ENCODE assay signal across 8 mouse cellular contexts in genomic region chr5:105492367-105493246, GRCm38 (mm10). TPM values are rescaled to one million over a fixed set of nuclear protein-coding genes. Genes with fewer than 3 reads are reported as not detected.
DNase-seq lines count a peak whose midpoint lies in the region; ATAC-seq and TF ChIP-seq lines count a peak whose summit lies in the region.

No protein-coding gene starts in this region.

- H3K4me2 ChIP-seq in kidney, embryonic 14.5 days (replicated peaks; ENCODE audit: low read depth, low read length), result no peak overlapping the region
- no peak overlapping the region for H3K4me2 ChIP-seq in midbrain, postnatal 0 days (ENCODE audit: low read depth, low read length, poor library complexity, severe bottlenecking)

- intact Hi-C loops in gastrocnemius, postnatal 36 days (cut with DNase I), result loop anchor here (2.0 to 5.0 kb wide), 2 partner anchors 75 to 162 kb away; partner anchors contain the start of gene Lrrc8b

- no peak for ATAC-seq in kidney, embryonic 14.5 days (ENCODE audit: low FRiP score, low TSS enrichment)
- 0 out of 2 replicates have a peak, but pooled peaks have one; percentile 36 for ATAC-seq in midbrain, postnatal 0 days (ENCODE audit: low FRiP score)

- H3K4me3 ChIP-seq in kidney, embryonic 14.5 days (ENCODE audit: low read length), result no peak overlapping the region
- no peak overlapping the region for H3K4me3 ChIP-seq in midbrain, postnatal 0 days (ENCODE audit: low read depth, low read length)

- H3K36me3 ChIP-seq in kidney, embryonic 14.5 days (ENCODE audit: control insufficient read depth, insufficient read depth, low read length), result no peaks in the 10 kb centered on the region
- H3K36me3 ChIP-seq in midbrain, postnatal 0 days (ENCODE audit: insufficient read depth, low read length), result no peaks in the 10 kb centered on the region

- peak; percentile 68 for TF ChIP-seq CTCF in midbrain, postnatal 0 days (IDR thresholded peaks at IDR 0.05)

- H3K4me1 ChIP-seq in kidney, embryonic 14.5 days (ENCODE audit: control insufficient read depth, insufficient read depth, low read length), result 0 out of 2 replicates have a peak, but pooled peaks cover 3% of the 10 kb centered on the region
- H3K4me1 ChIP-seq in midbrain, postnatal 0 days (ENCODE audit: insufficient read depth, low read length), result peaks cover 18% of the 10 kb centered on the region; the same call in 1 of the 2 replicates

- H3K9me3 ChIP-seq in kidney, embryonic 14.5 days (ENCODE audit: control insufficient read depth, low read length), result no peaks in the 10 kb centered on the region
- H3K9me3 ChIP-seq in midbrain, postnatal 0 days (ENCODE audit: low read length), result no peaks in the 10 kb centered on the region

- peak; percentile 34 for DNase-seq in kidney, adult 18-20 months
- peak; percentile 35 for DNase-seq in NIH3T3 (ENCODE audit: low read depth)
- DNase-seq in embryo, embryonic 11 days, result peak; percentile 44
- DNase-seq in kidney, postnatal 14 days, result peak; percentile 53
- peak; percentile 87 for DNase-seq in midbrain, postnatal 0 days (ENCODE audit: low spot score)
- DNase-seq in ovary, postnatal 14 days (ENCODE audit: low spot score), result no peak
- no peak for DNase-seq in gastrocnemius, postnatal 36 days

- H3K9ac ChIP-seq in kidney, embryonic 14.5 days (ENCODE audit: low read depth, low read length), result no peak overlapping the region
- H3K9ac ChIP-seq in midbrain, postnatal 0 days (replicated peaks; ENCODE audit: low read length, poor library complexity, severe bottlenecking), result no peak overlapping the region

- WGBS in kidney, embryonic 14.5 days, result 53% methylated on average over 10 of the region's 10 CpGs
- WGBS in midbrain, postnatal 0 days, result 18% methylated on average over 10 of the region's 10 CpGs

- no peaks in the 10 kb centered on the region for H3K27me3 ChIP-seq in kidney, embryonic 14.5 days (ENCODE audit: control insufficient read depth, insufficient read depth, low read length)
- no peaks in the 10 kb centered on the region for H3K27me3 ChIP-seq in midbrain, postnatal 0 days (ENCODE audit: insufficient read depth, low read length)

- H3K27ac ChIP-seq in kidney, embryonic 14.5 days (ENCODE audit: low read depth, low read length), result no peak overlapping the region
- 0 out of 2 replicates have a peak overlapping the region, but pooled peaks have one; percentile 20 for H3K27ac ChIP-seq in midbrain, postnatal 0 days (ENCODE audit: low read depth, low read length)

RNA-seq across cellular contexts. Expression of gene Lrrc8c, which starts 26.6 kb away (rescaled TPM):
- 13.1 and 14.2 TPM in 2 replicates for polyA plus RNA-seq in kidney, embryonic 14.5 days (2014; fragmentation: Nextera tagmentation; extraction: Ambion mirVana)
- 11.4 and 11.6 TPM in 2 replicates for total RNA-seq in midbrain, postnatal 0 days (2014; rRNA removed)
- polyA plus RNA-seq in midbrain, postnatal 0 days (2015; fragmentation: Nextera tagmentation; extraction: Ambion mirVana), result 10.8 and 14.7 TPM in 2 replicates
- total RNA-seq in gastrocnemius, postnatal 36 days (2021), result 10 to 100 TPM in 1 of 2 experiments, 1 to 10 TPM in 1; 8.3 to 11.0 TPM

Comparison
In these comparisons a context has a peak if more than half of its experiments do, and no peak if none do; other contexts are left out.
1. DNase-seq: peak in kidney, adult 18-20 months (single experiment), NIH3T3 (single experiment), embryo, embryonic 11 days (single experiment), kidney, postnatal 14 days (single experiment) and midbrain, postnatal 0 days (single experiment); none in ovary, postnatal 14 days (single experiment) and gastrocnemius, postnatal 36 days (0 of 2).